Comparison of ENCODE assay signal across 8 mouse cellular contexts in the genomic region with DNA sequence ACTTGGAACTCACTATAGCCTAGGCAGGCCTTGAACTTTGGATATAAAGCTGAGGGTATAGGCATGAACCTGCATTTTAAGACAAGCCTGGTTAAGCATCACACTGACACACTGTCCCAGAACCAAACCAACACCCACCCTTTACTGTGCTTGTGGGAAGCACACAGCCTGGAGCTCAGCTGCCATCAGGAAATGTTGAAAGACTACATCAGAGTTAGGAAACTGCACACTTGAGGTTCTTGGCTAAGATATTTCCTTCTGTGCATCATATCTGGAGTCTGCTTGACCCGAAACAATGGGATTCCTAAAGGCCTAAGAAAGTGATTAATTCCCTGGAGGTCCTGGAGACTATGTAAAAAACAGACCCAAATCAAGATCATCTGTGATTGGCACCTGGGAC. TPM values are rescaled to one million over a fixed set of nuclear protein-coding genes. Genes with fewer than 3 reads are reported as not detected.
DNase-seq lines count a peak whose midpoint lies in the region; ATAC-seq lines count a peak whose summit lies in the region.

No protein-coding gene starts in this region.

- H3K36me3 ChIP-seq in heart, embryonic 14.5 days (ENCODE audit: control insufficient read depth, insufficient read depth, low read length): no peaks in the 10 kb centered on the region; the same call in 1 of the 2 replicates
- no peaks in the 10 kb centered on the region for H3K36me3 ChIP-seq in heart, embryonic 11.5 days (ENCODE audit: control insufficient read depth, insufficient read depth, low read length)
- peaks cover 27% of the 10 kb centered on the region for H3K36me3 ChIP-seq in embryonic facial prominence, embryonic 10.5 days (replicated peaks)
- H3K36me3 ChIP-seq in limb, embryonic 10.5 days: peaks cover 24% of the 10 kb centered on the region
- 0 out of 2 replicates have a peak, but pooled peaks cover 3% of the 10 kb centered on the region for H3K36me3 ChIP-seq in midbrain, embryonic 14.5 days (ENCODE audit: control insufficient read depth, insufficient read depth, low read length)

- no peaks in the 10 kb centered on the region for H3K9me3 ChIP-seq in heart, embryonic 14.5 days (ENCODE audit: control insufficient read depth, low read length)
- no peaks in the 10 kb centered on the region for H3K9me3 ChIP-seq in heart, embryonic 11.5 days (replicated peaks; ENCODE audit: control insufficient read depth, low read length)
- H3K9me3 ChIP-seq in embryonic facial prominence, embryonic 10.5 days: no peaks in the 10 kb centered on the region
- no peaks in the 10 kb centered on the region for H3K9me3 ChIP-seq in limb, embryonic 10.5 days (replicated peaks)
- no peaks in the 10 kb centered on the region for H3K9me3 ChIP-seq in midbrain, embryonic 14.5 days (ENCODE audit: control insufficient read depth, low read length)

- no peak overlapping the region for H3K9ac ChIP-seq in heart, embryonic 14.5 days (ENCODE audit: low read length)
- no peak overlapping the region for H3K9ac ChIP-seq in heart, embryonic 11.5 days (ENCODE audit: low read depth, low read length)
- peak overlapping the region; percentile 84; the same call in 1 of the 2 replicates for H3K9ac ChIP-seq in midbrain, embryonic 14.5 days (replicated peaks; ENCODE audit: low read length)

- H3K27ac ChIP-seq in heart, embryonic 14.5 days (replicated peaks in 1 of 2; ENCODE audit: control insufficient read depth in 1 of 2, insufficient read depth in 1 of 2, low read depth in 2 of 2, low read length in 2 of 2): no peak overlapping the region
- H3K27ac ChIP-seq in heart, embryonic 11.5 days (ENCODE audit: low read depth, low read length): no peak overlapping the region
- H3K27ac ChIP-seq in embryonic facial prominence, embryonic 10.5 days (replicated peaks): no peak overlapping the region
- no peak overlapping the region for H3K27ac ChIP-seq in limb, embryonic 10.5 days
- no peak overlapping the region for H3K27ac ChIP-seq in midbrain, embryonic 14.5 days (replicated peaks; ENCODE audit: low read depth, low read length)

- DNase-seq in embryonic facial prominence, embryonic 10.5 days (ENCODE audit: low spot score): no peak
- DNase-seq in limb, embryonic 10.5 days (ENCODE audit: low spot score): no peak
- no peak for DNase-seq in midbrain, embryonic 14.5 days
- DNase-seq in gastrocnemius, postnatal 25 days: no peak
- no peak for DNase-seq in gastrocnemius, postnatal 10 days
- DNase-seq in thymus, postnatal 36 days: no peak

- 67% methylated on average over 1 of the region's 1 CpGs for WGBS in heart, embryonic 14.5 days
- 85% methylated on average over 1 of the region's 1 CpGs for WGBS in heart, embryonic 11.5 days (ENCODE audit: insufficient replicate concordance)
- WGBS in embryonic facial prominence, embryonic 10.5 days: 89% methylated on average over 1 of the region's 1 CpGs
- WGBS in limb, embryonic 10.5 days: 87% methylated on average over 1 of the region's 1 CpGs
- WGBS in midbrain, embryonic 14.5 days: 90% methylated on average over 1 of the region's 1 CpGs

- peak overlapping the region; percentile 86 for H3K4me2 ChIP-seq in heart, embryonic 14.5 days (ENCODE audit: low read length)
- H3K4me2 ChIP-seq in heart, embryonic 11.5 days: no peak overlapping the region; the same call in 1 of the 2 replicates
- H3K4me2 ChIP-seq in midbrain, embryonic 14.5 days (ENCODE audit: low read length): peak overlapping the region; percentile 91

- no peaks in the 10 kb centered on the region for H3K27me3 ChIP-seq in heart, embryonic 14.5 days (ENCODE audit: control insufficient read depth, insufficient read depth, low read length)
- no peaks in the 10 kb centered on the region for H3K27me3 ChIP-seq in heart, embryonic 11.5 days (ENCODE audit: control insufficient read depth, insufficient read depth, low read length)
- no peaks in the 10 kb centered on the region for H3K27me3 ChIP-seq in embryonic facial prominence, embryonic 10.5 days (replicated peaks; ENCODE audit: low read depth, poor library complexity, severe bottlenecking)
- no peaks in the 10 kb centered on the region for H3K27me3 ChIP-seq in limb, embryonic 10.5 days (ENCODE audit: low read depth, poor library complexity, severe bottlenecking)
- no peaks in the 10 kb centered on the region for H3K27me3 ChIP-seq in midbrain, embryonic 14.5 days (ENCODE audit: control insufficient read depth, insufficient read depth, low read length)

- peaks cover 0 to 17% of the 10 kb centered on the region in 2 experiments; a peak in 3 of 4 replicates for H3K4me1 ChIP-seq in heart, embryonic 14.5 days (ENCODE audit: control insufficient read depth in 2 of 2, insufficient read depth in 2 of 2, low read length in 2 of 2)
- H3K4me1 ChIP-seq in heart, embryonic 11.5 days (ENCODE audit: control insufficient read depth, insufficient read depth, low read length): peaks cover 4% of the 10 kb centered on the region
- H3K4me1 ChIP-seq in embryonic facial prominence, embryonic 10.5 days: peaks cover 46% of the 10 kb centered on the region
- peaks cover 29% of the 10 kb centered on the region for H3K4me1 ChIP-seq in limb, embryonic 10.5 days
- H3K4me1 ChIP-seq in midbrain, embryonic 14.5 days (ENCODE audit: control insufficient read depth, insufficient read depth, low read length): peaks cover 14% of the 10 kb centered on the region

- ATAC-seq in heart, embryonic 14.5 days (ENCODE audit: insufficient number of reproducible peaks, insufficient read depth, low FRiP score, low read depth): no peak
- no peak for ATAC-seq in heart, embryonic 11.5 days (replicated peaks; ENCODE audit: insufficient number of reproducible peaks, low FRiP score, low TSS enrichment)
- no peak for ATAC-seq in midbrain, embryonic 14.5 days (ENCODE audit: low FRiP score, low TSS enrichment)

- peak overlapping the region in 1 of 2 experiments; percentile 65; a peak in 1 of 4 replicates for H3K4me3 ChIP-seq in heart, embryonic 14.5 days (ENCODE audit: control insufficient read depth in 1 of 2, insufficient read depth in 1 of 2, low read depth in 1 of 2, low read length in 2 of 2)
- no peak overlapping the region for H3K4me3 ChIP-seq in heart, embryonic 11.5 days (ENCODE audit: low read depth, low read length)
- peak overlapping the region; percentile 80; the same call in 1 of the 2 replicates for H3K4me3 ChIP-seq in embryonic facial prominence, embryonic 10.5 days
- peak overlapping the region; percentile 83; the same call in 1 of the 2 replicates for H3K4me3 ChIP-seq in limb, embryonic 10.5 days
- peak overlapping the region; percentile 85 for H3K4me3 ChIP-seq in midbrain, embryonic 14.5 days (replicated peaks; ENCODE audit: low read depth, low read length)

RNA-seq across cellular contexts. Expression of gene Ipmk, which starts 1.7 kb away (rescaled TPM):
- polyA plus RNA-seq in heart, embryonic 14.5 days (2014; fragmentation: Nextera tagmentation; extraction: Ambion mirVana): 8.7 and 8.8 TPM in 2 replicates
- polyA plus RNA-seq in heart, embryonic 11.5 days (2014; fragmentation: Nextera tagmentation; extraction: Ambion mirVana): 9.3 and 9.7 TPM in 2 replicates
- polyA plus RNA-seq in embryonic facial prominence, embryonic 10.5 days (2016; fragmentation: Nextera tagmentation; extraction: Ambion mirVana): 16.9 and 19.3 TPM in 2 replicates
- 18.3 and 19.6 TPM in 2 replicates for polyA plus RNA-seq in limb, embryonic 10.5 days (2016; fragmentation: Nextera tagmentation; extraction: Ambion mirVana)
- polyA plus RNA-seq in midbrain, embryonic 14.5 days (2014; fragmentation: Nextera tagmentation; extraction: Ambion mirVana): 21.1 and 22.0 TPM in 2 replicates
- 10 to 100 TPM; 16.2 to 17.6 TPM for total RNA-seq in gastrocnemius, postnatal 25 days (2021)
- total RNA-seq in gastrocnemius, postnatal 10 days (2021): 10 to 100 TPM; 10.3 to 12.2 TPM

RNA-seq across cellular contexts. Expression of gene Cisd1, which starts 4.5 kb away (rescaled TPM):
- polyA plus RNA-seq in heart, embryonic 14.5 days (2014; fragmentation: Nextera tagmentation; extraction: Ambion mirVana): 217 and 220 TPM in 2 replicates
- 158 and 161 TPM in 2 replicates for polyA plus RNA-seq in heart, embryonic 11.5 days (2014; fragmentation: Nextera tagmentation; extraction: Ambion mirVana)
- polyA plus RNA-seq in embryonic facial prominence, embryonic 10.5 days (2016; fragmentation: Nextera tagmentation; extraction: Ambion mirVana): 115 and 130 TPM in 2 replicates
- polyA plus RNA-seq in limb, embryonic 10.5 days (2016; fragmentation: Nextera tagmentation; extraction: Ambion mirVana): 112 and 125 TPM in 2 replicates
- polyA plus RNA-seq in midbrain, embryonic 14.5 days (2014; fragmentation: Nextera tagmentation; extraction: Ambion mirVana): 281 and 329 TPM in 2 replicates
- 100 to 1,000 TPM; 192 to 199 TPM for total RNA-seq in gastrocnemius, postnatal 25 days (2021)
- total RNA-seq in gastrocnemius, postnatal 10 days (2021): 10 to 100 TPM; 78.0 to 93.6 TPM
